Mouse (Mus musculus) regulatory T cell (primary cell): ENCODE data around the gene E4f1.

Source experiments
- in situ Hi-C: fragments of 300-600 bp; cut with MboI, MseI; formaldehyde crosslinking; loops from one replicate; pipeline ENCODE4 v1.15.1; 2025; ENCODE audit warnings: high pct_unique_total_duplicates

Gene E4f1

GRCm38 (mm10) chr17:24469910-24470602, at the start of gene E4f1, which contains the start of gene Pgp:
TSS of gene E4f1 (minus strand) at chr17:24470313.
TSS of gene Pgp (plus strand) at chr17:24470392.
- in situ Hi-C loops = no loop called here

- in situ Hi-C loops = no loop called here
Measured at GRCm38 (mm10) chr17:24514270-24515257, 44.5 kb upstream of the E4f1 start.

- in situ Hi-C loops = no loop called here
Measured at GRCm38 (mm10) chr17:24513609-24514008, 43.5 kb upstream of the E4f1 start.

GRCm38 (mm10) chr17:24507806-24508460, 37.8 kb upstream of the E4f1 start:
- in situ Hi-C loops = no loop called here

GRCm38 (mm10) chr17:24507129-24507664, 37.1 kb upstream of the E4f1 start:
- in situ Hi-C loops = no loop called here

GRCm38 (mm10) chr17:24506332-24507070, 36.4 kb upstream of the E4f1 start:
- in situ Hi-C loops = no loop called here

- in situ Hi-C loops = no loop called here
Measured at GRCm38 (mm10) chr17:24505286-24505955, 35.3 kb upstream of the E4f1 start.

- in situ Hi-C loops = no loop called here
Measured at GRCm38 (mm10) chr17:24504085-24504484, 34.0 kb upstream of the E4f1 start.

- in situ Hi-C loops = no loop called here
Measured at GRCm38 (mm10) chr17:24502208-24502607, 32.1 kb upstream of the E4f1 start.

- in situ Hi-C loops = no loop called here
Measured at GRCm38 (mm10) chr17:24496026-24496425, 25.9 kb upstream of the E4f1 start.

GRCm38 (mm10) chr17:24495443-24495842, 25.3 kb upstream of the E4f1 start:
- in situ Hi-C loops = no loop called here

- in situ Hi-C loops = no loop called here
Measured at GRCm38 (mm10) chr17:24494627-24495335, 24.7 kb upstream of the E4f1 start.

- in situ Hi-C loops = no loop called here
Measured at GRCm38 (mm10) chr17:24490399-24490798, 20.3 kb upstream of the E4f1 start.

GRCm38 (mm10) chr17:24489265-24490030, 19.3 kb upstream of the E4f1 start:
- in situ Hi-C loops = no loop called here

GRCm38 (mm10) chr17:24488662-24489264, 18.6 kb upstream of the E4f1 start:
- in situ Hi-C loops = no loop called here

GRCm38 (mm10) chr17:24488186-24488661, 18.1 kb upstream of the E4f1 start, which contains the start of gene Caskin1:
TSS of gene Caskin1 (plus strand) at chr17:24488601.
- in situ Hi-C loops = no loop called here

- in situ Hi-C loops = no loop called here
Measured at GRCm38 (mm10) chr17:24485090-24485860, 15.2 kb upstream of the E4f1 start.

- in situ Hi-C loops = no loop called here
Measured at GRCm38 (mm10) chr17:24483495-24483894, 13.4 kb upstream of the E4f1 start.
